Mouse (Mus musculus) hindlimb bud, embryonic 11.5 days (tissue): ENCODE results near the gene Mrpl47.
"Not testable (repeated sequence)": the region's sequence is repeated elsewhere in the genome, so short reads cannot be mapped to it uniquely, and the experiment has no call there.

Experiments
- DNase-seq: peaks from one replicate; pipeline ENCODE4 v3.0.0-alpha.2; 2012; ENCODE audit warnings: low read depth, low spot score; ENCODE audit errors: extremely low spot score

Gene Mrpl47

DNA sequence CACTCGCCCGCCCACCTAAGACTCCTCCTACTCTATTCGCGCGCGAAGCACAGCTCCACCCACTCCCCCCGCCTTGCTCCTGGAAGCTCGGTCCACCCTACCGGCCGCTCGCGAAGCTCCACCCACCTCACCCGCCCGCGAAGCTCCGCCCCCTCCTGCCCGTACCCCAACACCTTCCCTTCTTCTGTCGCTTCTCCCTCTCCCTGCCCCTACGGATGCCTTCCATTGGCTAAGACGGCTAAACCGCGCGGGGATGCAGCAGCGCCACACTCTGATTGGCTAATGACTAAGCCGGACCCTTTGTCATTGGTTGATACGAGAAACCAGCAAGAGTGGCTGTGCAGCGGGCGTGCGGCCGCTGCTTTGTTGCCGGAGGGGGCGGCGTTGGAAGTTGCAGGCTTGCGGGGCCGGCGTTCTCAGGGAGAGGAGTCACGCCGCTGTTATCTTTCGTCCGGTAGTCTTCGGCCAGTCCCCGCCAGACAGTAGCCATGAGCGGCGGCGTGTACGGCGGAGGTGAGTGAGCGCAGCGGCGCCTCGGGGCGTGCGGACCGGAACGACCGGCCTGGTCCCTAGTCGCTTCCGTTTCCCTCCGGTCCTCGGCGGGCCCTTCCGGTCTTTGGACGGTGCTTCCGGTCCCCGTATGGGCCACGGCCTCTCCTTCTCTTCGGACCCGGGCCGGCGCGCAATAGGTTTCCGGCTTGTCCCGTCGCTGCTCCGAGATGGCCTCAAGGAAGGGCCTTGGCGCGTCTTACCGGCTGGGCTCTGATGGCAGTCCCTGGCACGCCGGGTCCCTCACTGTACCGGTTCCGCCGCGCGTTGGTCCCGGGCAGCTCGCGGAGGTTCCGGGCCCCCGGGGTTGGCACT is 28.8 kb downstream of the Mrpl47 start:
- peak; percentile 96 for DNase-seq

DNA sequence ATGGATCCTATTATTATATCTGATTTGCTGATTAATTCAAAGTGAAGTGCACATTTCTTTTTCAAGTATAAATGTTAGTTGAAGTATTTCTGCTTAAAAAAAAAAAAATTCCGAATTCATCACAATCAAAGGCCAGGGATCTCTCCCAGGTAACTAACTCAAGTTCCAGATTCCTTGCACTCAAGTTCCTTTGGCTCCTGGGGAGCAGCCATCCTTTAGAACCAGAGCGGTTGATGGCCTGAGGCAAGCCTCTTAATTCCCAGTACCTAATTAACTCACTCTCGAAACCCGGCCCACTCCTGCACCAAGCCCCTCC is 29.4 kb downstream of the Mrpl47 start:
- no peak for DNase-seq

DNA sequence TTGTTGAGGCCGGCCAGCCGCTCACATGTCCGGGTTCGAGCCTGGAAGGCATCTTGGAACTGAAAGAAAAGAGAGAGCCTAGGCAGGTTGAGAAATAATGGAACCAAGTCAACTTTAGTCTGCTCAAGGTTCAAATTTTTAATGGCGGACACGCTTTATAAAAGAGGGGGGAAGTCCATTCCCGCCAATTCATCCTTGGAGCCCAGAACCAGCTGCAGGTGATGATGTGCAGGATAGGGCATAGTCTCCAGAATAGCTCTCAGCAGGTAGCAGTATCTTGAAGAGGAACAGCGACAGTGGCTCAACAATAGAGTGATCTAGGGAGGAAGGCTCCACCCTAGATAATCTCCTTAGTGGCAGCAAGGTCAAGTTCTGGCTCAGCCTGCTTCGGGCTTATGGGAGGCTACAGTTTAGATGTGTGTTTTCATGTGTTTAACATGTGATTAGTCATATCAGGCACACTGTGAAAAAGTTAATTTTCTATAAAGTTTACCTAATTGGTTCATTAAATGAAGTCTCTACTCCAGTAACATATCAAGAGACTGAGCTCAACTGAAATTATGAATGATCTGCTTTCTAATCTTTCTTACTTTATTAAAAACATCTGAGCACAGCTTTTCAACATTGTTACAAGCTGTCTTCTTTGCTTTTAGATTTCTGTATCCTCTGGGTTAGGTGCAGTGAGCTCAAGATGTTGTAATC is 31.6 kb downstream of the Mrpl47 start, which contains the start of gene Actl6a:
Gene Actl6a, plus strand, starts transcription at position 652 of the 702 bp plus-strand sequence.
- DNase-seq = not testable (repeated sequence)

DNA sequence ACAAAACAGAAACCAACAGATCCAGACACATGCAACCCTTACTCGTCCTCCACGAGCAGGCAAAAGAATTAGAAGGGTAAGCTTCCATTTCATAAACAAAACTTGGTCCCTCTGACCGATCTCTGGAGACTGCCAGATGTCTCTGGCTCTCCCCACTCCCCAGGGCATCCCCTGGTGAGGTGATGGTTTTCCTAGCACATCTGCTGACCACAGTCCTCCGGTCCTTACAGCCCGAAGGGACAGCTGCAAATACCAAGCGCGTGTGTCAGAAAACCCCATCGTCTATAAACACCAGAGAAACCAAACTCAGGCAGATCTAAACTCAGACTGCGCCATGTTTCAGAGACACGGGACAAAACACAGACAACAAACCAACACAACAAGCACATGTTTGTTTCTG is 32.8 kb downstream of the Mrpl47 start:
- DNase-seq = not testable (repeated sequence)

DNA sequence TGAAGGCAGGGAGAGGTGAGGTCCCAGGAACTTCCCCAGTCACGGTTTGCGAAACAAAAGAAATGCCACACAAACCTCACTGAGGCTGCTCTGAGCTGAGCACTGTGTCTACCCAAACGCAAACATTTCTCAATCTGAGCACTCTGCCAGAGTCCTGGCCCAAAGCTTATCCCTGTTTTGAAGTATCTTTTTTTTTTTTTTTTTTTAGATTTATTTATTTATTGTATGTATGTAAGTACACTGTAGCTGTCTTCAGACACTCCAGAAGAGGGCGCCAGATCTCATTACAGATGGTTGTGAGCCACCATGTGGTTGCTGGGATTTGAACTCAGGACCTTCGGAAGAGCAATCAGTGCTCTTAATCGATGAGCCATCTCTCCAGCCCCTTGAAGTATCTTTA is 33.4 kb downstream of the Mrpl47 start:
- not testable (repeated sequence) for DNase-seq

DNA sequence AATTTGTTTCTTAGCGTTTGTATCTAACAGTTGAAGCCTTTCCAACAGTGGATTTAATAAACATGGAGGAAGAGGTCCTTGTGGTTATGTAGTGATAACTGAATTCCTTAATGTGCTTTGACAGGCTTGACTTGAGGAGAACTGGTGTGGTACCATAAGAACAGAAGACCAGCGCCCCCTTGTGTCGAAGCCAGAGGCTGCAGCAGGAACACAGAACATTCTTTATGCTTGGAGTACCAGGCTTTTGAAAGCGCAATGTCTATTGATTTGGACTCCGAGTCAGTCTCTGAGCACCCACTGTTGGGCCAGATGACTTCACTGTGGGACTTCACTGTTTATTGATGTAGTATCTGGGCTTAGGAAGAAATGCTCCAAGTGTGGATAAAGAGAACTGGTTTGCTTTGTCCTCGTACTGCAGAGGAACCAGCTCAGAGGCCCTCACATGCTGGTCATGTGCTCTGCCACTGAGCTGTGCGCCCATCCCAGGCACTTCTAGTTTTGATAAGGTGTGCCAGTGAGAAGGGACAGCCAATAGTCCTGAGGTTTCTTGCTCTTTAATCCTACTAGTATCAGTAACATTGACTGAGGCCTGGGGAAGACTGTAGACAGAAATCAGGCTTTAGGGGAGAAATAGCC is 39.1 kb downstream of the Mrpl47 start:
- peak; percentile 60 for DNase-seq

DNA sequence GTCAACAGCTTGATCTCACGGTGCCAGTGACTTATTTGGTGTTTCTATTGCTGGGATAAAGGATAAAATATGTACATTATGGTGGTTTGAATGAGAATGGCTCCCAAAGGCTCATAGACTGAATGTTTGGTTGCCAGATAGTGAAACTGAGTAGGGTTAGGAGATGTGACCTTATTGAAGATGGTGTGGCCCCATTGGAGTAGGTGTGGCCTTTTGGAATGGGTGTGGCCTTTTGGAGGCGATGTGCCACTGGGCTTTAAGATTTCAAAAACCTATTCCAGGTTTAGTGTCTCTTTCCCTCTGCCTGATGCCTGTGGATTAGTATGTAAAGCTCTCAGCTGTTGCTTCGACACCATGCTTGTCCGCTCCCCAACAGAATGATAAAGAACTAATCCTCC is 41.8 kb downstream of the Mrpl47 start:
- no peak for DNase-seq

DNA sequence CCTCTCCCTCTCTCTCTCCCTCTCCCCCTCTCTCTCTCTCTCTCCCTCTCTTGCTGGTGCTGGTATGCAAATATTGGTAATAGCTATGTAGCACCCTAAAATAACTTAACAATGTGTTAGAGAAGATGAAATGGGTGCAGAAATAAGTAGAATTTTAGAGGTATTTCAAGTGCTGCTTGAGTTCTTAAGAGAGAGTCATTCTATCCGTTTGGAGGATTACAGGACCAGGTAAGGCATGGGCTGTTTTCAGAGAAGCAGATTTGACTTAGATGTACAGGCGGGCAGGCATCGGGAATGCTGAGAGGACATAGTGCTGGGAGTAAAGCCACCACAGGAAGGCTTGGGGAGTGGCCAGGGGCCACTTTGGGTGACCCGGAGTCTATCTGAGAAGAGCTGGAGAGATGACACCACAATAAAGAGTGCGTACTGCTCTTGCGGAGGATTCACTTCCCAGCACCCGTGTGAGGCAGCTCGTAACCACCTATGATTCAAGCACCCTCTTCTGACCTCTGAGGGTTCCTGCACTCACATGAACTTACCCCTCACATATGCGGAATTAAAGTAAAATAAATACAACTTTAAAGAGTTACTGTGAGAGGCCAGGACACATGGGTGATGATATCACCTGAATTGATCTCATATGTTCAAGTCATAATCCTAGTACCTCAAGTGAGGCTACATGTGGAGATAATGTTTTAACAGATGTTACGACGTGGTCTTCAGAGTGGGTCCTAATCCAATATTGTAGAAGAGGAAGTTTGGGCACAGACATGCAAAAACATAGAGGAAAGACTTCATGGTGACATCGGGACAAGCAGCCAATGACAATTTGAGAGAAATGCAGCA is 42.4 kb downstream of the Mrpl47 start:
- no peak for DNase-seq

DNA sequence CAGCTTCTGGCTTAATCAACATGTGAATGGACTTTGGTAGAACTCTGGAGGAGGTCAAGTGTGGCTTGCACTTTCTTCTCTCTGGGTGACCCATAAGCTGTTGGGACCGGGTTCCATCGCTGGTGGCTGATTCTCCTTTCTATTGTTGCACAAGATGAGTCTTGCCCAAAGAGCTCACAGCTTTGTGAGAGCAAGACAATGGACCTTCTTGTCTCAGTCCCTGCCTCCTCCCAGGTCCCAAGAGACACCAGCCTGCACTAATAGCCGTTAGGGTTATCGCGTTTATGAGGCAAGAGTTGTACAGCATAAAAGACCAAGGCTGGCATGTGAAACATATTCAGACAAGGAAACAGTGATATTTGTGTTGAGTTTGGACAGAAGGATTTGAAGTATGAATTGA is 43.2 kb downstream of the Mrpl47 start:
- DNase-seq = no peak

DNA sequence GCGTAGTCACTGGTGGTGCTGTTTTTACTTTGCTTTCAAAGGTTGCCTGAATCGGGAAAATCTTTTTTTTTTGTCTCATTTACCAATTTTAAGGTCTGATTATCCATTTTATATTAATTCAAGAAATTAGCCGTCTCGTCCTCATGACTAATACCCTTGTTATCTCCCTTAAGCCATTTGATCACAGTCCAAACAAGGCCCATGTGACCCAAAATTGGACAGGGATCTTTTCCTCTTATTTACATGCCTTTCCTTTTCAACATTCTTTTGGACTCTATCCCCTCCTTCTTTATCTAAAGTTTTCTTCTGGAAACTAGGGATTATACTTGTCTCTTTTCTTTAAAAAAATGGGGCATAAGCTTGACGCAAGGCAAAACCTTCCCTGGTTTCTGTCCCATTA is 45.6 kb downstream of the Mrpl47 start:
- DNase-seq = no peak

DNA sequence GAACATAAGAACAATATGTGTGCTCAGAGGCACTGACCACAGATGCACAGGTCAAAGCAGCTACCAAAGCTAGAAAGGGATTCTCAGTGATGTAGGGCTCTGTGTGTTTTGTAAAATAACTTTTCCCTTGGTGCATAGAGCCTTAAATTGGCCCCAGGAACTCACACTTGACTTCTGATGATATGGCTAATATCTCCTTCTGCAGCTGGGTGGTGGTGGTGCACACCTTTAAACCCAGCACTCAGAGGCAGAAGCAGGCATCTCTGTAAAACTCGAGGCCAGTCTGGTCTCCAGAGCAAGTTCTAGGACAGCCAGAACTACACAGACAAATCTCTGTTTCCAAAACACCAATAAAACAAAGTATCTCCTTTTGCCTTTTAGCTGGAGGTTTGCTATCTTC is 46.5 kb downstream of the Mrpl47 start:
- no peak for DNase-seq

DNA sequence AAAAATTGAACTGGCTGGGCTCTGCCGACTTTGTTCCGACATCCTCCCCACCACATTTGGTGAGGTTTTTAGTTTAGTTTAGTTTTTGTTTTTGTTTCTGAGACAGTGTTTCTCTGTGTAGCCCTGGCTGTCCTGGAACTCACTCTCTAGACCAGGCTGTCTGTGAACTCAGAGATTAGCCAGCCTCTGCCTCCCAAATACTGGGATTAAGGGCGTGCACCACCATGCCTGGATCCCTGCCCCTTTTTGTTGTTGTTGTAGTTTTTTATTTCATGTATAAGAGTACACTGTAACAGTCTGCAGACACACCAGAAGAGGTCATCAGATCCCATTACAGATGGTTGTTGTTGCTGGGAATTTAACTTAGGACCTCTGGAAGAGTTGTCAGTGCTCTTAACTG is 47.4 kb downstream of the Mrpl47 start:
- no peak for DNase-seq

DNA sequence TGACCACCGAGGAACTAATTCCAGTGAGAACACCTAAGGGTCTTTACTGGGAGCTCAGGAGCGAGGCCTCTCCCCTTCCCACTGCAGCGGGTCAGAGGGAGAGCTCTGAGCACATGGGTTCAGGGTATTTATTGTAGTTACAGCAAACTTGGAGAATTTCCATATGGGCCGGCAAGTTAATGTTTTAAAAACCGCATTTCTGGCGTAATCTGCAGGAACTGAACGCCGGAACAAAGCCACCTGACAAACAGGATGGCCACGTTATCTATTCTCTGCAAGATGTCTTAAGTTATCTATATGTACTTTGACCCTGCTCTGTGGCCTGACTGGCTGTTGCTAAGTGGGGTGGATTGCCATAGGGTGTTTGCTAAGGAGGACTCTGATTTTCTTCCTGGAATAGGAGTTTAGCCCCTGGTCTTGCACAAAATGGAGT is 47.8 kb downstream of the Mrpl47 start:
- DNase-seq = no peak

DNA sequence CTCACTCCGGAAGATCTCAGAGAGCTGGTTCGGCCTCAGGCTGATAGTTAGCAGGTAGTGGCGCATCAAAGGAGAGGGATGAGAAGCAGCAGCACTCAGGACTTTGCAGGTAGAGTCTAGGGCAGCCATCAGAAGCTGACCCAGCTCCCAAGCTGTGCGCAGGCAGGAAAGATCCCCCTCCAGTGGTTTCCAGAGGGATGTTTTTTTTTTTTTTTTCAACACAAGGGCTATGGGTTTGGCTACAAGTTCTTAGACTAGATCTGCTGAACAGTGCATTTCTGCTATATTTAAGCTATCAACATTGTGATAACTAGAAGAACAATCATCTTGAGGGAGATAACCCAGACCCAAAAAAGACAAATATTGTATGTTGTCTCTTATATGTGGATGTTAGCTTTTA is 50.2 kb downstream of the Mrpl47 start:
- no peak for DNase-seq

DNA sequence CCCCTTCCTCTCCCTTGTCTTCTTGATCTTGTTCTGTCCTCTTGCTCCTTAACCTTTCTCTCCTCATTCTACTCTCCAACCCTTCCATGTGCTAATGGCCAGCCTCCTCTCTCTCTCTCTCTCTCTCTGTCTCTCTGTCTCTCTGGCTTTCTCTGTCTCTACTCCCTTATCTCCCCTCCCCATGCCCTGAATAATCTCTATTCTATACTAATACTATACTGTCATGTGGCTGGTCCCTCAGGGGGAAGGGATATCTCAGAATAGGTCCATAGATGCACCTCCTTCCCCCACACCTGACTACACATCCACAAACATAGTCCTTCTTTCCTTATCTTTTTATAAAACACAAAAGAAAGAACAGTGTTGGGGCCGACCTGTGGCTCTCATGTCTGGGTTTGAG is 50.9 kb downstream of the Mrpl47 start:
- no peak for DNase-seq

DNA sequence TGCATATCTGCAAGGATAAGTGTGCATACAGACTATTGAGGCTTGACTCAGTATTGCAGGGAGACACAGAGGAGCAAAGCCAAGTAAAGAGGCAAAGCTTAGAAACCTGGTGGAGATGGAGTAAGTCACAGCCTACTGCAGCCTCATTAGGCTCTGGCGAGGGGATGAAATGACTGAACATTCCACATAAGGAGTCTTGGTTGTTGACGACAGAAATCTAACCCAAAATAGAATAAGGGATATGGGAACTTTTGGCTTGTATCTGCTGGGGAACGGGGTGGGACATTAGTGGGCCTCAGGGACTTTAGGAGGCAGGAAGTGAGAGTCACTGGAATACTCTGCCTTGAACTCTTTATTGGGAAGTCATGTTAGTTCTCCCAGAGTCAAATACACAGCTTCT is 52.8 kb downstream of the Mrpl47 start:
- no peak for DNase-seq

DNA sequence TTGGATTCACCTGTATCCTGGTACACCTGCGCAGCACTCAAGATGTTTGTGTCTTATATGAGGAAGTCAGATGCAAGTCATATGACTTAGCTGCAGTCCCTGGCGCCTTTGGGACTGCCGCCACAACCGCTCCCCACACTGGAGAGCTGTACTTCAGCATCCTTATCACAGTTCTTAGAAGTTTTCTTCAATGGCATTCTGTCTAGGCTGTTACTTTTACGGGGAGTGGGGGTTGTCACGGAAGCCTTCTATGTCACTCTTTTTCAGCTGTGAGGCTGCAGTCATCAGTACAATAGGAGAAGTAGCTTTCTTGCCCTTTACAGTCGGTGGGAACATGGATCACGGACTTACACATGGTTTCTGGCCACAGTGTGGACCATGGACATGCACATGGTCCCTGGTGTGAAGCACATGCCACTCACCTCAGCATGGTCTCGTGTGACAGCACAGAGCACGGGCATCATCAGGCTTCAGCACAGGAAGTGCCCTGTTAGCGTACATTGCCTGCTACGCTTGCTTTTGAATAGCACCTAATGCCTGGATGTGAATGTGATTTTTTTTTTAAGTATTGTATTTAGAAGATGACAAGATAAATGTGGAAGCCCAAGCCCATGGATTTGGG is 54.4 kb downstream of the Mrpl47 start:
- no peak for DNase-seq

DNA sequence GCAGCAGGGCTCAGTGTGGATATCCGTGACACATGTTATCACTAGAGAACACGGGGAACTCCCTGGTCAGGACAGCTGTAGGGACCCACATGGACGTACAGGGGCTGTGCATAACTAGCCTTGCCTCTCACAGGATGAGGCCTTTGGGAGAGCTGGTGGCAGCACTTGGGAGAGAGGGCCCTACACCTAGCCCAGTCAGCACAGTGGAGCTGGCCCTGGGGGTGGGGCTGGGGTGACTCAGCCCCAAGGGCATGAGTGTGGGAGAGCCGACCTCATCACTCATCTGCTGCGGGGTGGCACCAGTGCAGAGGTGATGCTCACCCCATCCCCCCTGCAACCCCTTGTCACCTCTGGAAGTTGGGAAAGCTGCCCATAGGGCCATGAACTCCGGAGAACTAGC is 61.0 kb downstream of the Mrpl47 start:
- no peak for DNase-seq
